Mouse (Mus musculus) 3T3-L1 (cell line): ENCODE data around the gene Gbx2.

ENCODE experiments used
- DNase-seq: peaks from one replicate; pipeline ENCODE4 v3.0.0-alpha.2; 2015; ENCODE audit warnings: low read depth, low spot score

The Gbx2 gene

GRCm38 (mm10) chr1:89912392-89912791 lies 18.6 kb downstream of the Gbx2 start:
- DNase-seq = no peak

- no peak for DNase-seq
These were observed 21.2 kb downstream of the Gbx2 start for GRCm38 (mm10) chr1:89909796-89910195.

GRCm38 (mm10) chr1:89902641-89903040 lies 28.3 kb downstream of the Gbx2 start:
- DNase-seq = no peak

GRCm38 (mm10) chr1:89902236-89902635 lies 28.7 kb downstream of the Gbx2 start:
- DNase-seq = no peak

- DNase-seq = no peak
These were observed 29.6 kb downstream of the Gbx2 start for GRCm38 (mm10) chr1:89901381-89901780.

- no peak for DNase-seq
These were observed 31.1 kb downstream of the Gbx2 start for GRCm38 (mm10) chr1:89899761-89900445.

- no peak for DNase-seq
These were observed 31.9 kb downstream of the Gbx2 start for GRCm38 (mm10) chr1:89899036-89899435.

- DNase-seq = no peak
These were observed 35.2 kb downstream of the Gbx2 start for GRCm38 (mm10) chr1:89895801-89896200.

- no peak for DNase-seq
These were observed 38.7 kb downstream of the Gbx2 start for GRCm38 (mm10) chr1:89892281-89892680.

GRCm38 (mm10) chr1:89891400-89891799 lies 39.6 kb downstream of the Gbx2 start:
- no peak for DNase-seq

GRCm38 (mm10) chr1:89885696-89886095 lies 45.3 kb downstream of the Gbx2 start:
- DNase-seq = no peak

GRCm38 (mm10) chr1:89884335-89884734 lies 46.6 kb downstream of the Gbx2 start:
- DNase-seq = no peak

GRCm38 (mm10) chr1:89880834-89881233 lies 50.1 kb downstream of the Gbx2 start:
- no peak for DNase-seq

- no peak for DNase-seq
These were observed 50.8 kb downstream of the Gbx2 start for GRCm38 (mm10) chr1:89880193-89880592.

- DNase-seq = no peak
These were observed 52.5 kb downstream of the Gbx2 start for GRCm38 (mm10) chr1:89878496-89878895.
